21 mouse cellular contexts compared by ENCODE assay signal in genomic region chr5:131919983-131920777, GRCm38 (mm10).
DNase-seq lines count a peak whose midpoint lies in the region; ATAC-seq and TF ChIP-seq lines count a peak whose summit lies in the region.
"Had no signal": no experiment of that assay in that cellular context is flagged by ENCODE, and none has a peak within 500 bp of the region (broad histone marks: within the 10 kb centered on the region; RNA-seq: fewer than 3 reads in every experiment).

No protein-coding gene starts in this region.

- peak; percentile 66 for ATAC-seq in hindbrain, embryonic 14.5 days (ENCODE audit: low FRiP score)
- no peak for ATAC-seq in midbrain, postnatal 0 days (ENCODE audit: low FRiP score)
- ATAC-seq in intestine, postnatal 0 days: no peak
- ATAC-seq: liver, postnatal 0 days had no signal

- H3K27ac ChIP-seq in hindbrain, embryonic 14.5 days: peak overlapping the region; percentile 40; the same call in 1 of the 2 replicates
- H3K27ac ChIP-seq in midbrain, postnatal 0 days (ENCODE audit: low read depth, low read length): no peak overlapping the region
- H3K27ac ChIP-seq in intestine, postnatal 0 days (ENCODE audit: low read depth, low read length): no peak overlapping the region
- H3K27ac ChIP-seq: embryonic facial prominence, embryonic 15.5 days; heart, embryonic 13.5 days; limb, embryonic 15.5 days had no signal

- no peaks in the 10 kb centered on the region for H3K27me3 ChIP-seq in hindbrain, embryonic 14.5 days (ENCODE audit: control insufficient read depth, insufficient read depth, low read length)
- H3K27me3 ChIP-seq in midbrain, postnatal 0 days (ENCODE audit: insufficient read depth, low read length): no peaks in the 10 kb centered on the region
- H3K27me3 ChIP-seq in intestine, postnatal 0 days (replicated peaks; ENCODE audit: control insufficient read depth, insufficient read depth, low read length): no peaks in the 10 kb centered on the region
- H3K27me3 ChIP-seq: embryonic facial prominence, embryonic 15.5 days; heart, embryonic 13.5 days; limb, embryonic 15.5 days had no signal

- DNase-seq in heart, adult 11 months: peak; percentile 46
- DNase-seq in heart, adult 9 months (ENCODE audit: low spot score in 2 of 2): no peak
- peak; percentile 57 for DNase-seq in brain, embryonic 14.5 days (ENCODE audit: low read depth)
- DNase-seq in hindbrain, embryonic 14.5 days (ENCODE audit: low spot score): peak; percentile 71
- DNase-seq in midbrain, postnatal 0 days (ENCODE audit: low spot score): peak; percentile 20
- no peak for DNase-seq in left cerebral cortex, postnatal 10 days (ENCODE audit: extremely low spot score in 1 of 2, low spot score in 2 of 2)
- no peak for DNase-seq in left cerebral cortex, postnatal 36 days (ENCODE audit: low spot score in 2 of 2)
- DNase-seq: adrenal gland, adult 8-10 months; B cell, adult 2 months; cerebellum, adult 18-20 months; gastrocnemius, postnatal 36 days; kidney, adult 18-20 months; kidney, postnatal 10 days; liver, postnatal 0 days; lung, postnatal 36 days; spleen, adult 18-20 months; thymus, adult 18-20 months had no signal

- H3K9ac ChIP-seq in hindbrain, embryonic 14.5 days: peak overlapping the region; percentile 6; the same call in 1 of the 2 replicates
- no peak overlapping the region for H3K9ac ChIP-seq in midbrain, postnatal 0 days (replicated peaks; ENCODE audit: low read length, poor library complexity, severe bottlenecking)
- no peak overlapping the region for H3K9ac ChIP-seq in intestine, postnatal 0 days (ENCODE audit: low read depth, low read length)
- H3K9ac ChIP-seq: embryonic facial prominence, embryonic 15.5 days; heart, embryonic 13.5 days; limb, embryonic 15.5 days; liver, postnatal 0 days had no signal

- H3K36me3 ChIP-seq in hindbrain, embryonic 14.5 days (replicated peaks; ENCODE audit: control insufficient read depth, insufficient read depth): no peaks in the 10 kb centered on the region
- no peaks in the 10 kb centered on the region for H3K36me3 ChIP-seq in midbrain, postnatal 0 days (ENCODE audit: insufficient read depth, low read length)
- H3K36me3 ChIP-seq in intestine, postnatal 0 days (ENCODE audit: control insufficient read depth, insufficient read depth): no peaks in the 10 kb centered on the region
- H3K36me3 ChIP-seq: embryonic facial prominence, embryonic 15.5 days; heart, embryonic 13.5 days; limb, embryonic 15.5 days had no signal

- H3K4me3 ChIP-seq in hindbrain, embryonic 14.5 days (replicated peaks; ENCODE audit: low read length): no peak overlapping the region
- no peak overlapping the region for H3K4me3 ChIP-seq in midbrain, postnatal 0 days (ENCODE audit: low read depth, low read length)
- H3K4me3 ChIP-seq in intestine, postnatal 0 days (ENCODE audit: low read depth, low read length): no peak overlapping the region
- H3K4me3 ChIP-seq: embryonic facial prominence, embryonic 15.5 days; heart, embryonic 13.5 days; limb, embryonic 15.5 days had no signal

- no peak overlapping the region for H3K4me2 ChIP-seq in hindbrain, embryonic 14.5 days (replicated peaks)
- no peak overlapping the region for H3K4me2 ChIP-seq in midbrain, postnatal 0 days (ENCODE audit: low read depth, low read length, poor library complexity, severe bottlenecking)
- H3K4me2 ChIP-seq in intestine, postnatal 0 days (replicated peaks; ENCODE audit: low read depth): no peak overlapping the region
- H3K4me2 ChIP-seq: embryonic facial prominence, embryonic 15.5 days; heart, embryonic 13.5 days; limb, embryonic 15.5 days had no signal

- intact Hi-C loops in left cerebral cortex, postnatal 10 days (cut with DNase I): no loop called here
- intact Hi-C loops in left cerebral cortex, postnatal 36 days (cut with DNase I): no loop called here

- peaks cover 44% of the 10 kb centered on the region for H3K4me1 ChIP-seq in hindbrain, embryonic 14.5 days (replicated peaks; ENCODE audit: control insufficient read depth, insufficient read depth, low read length)
- peaks cover 11% of the 10 kb centered on the region for H3K4me1 ChIP-seq in midbrain, postnatal 0 days (ENCODE audit: insufficient read depth, low read length)
- H3K4me1 ChIP-seq in intestine, postnatal 0 days (replicated peaks; ENCODE audit: control insufficient read depth, insufficient read depth, low read length): no peaks in the 10 kb centered on the region
- H3K4me1 ChIP-seq: limb, embryonic 15.5 days had no signal

- no peaks in the 10 kb centered on the region for H3K9me3 ChIP-seq in hindbrain, embryonic 14.5 days (ENCODE audit: control insufficient read depth, low read length)
- no peaks in the 10 kb centered on the region for H3K9me3 ChIP-seq in midbrain, postnatal 0 days (ENCODE audit: low read length)
- no peaks in the 10 kb centered on the region for H3K9me3 ChIP-seq in intestine, postnatal 0 days (ENCODE audit: control insufficient read depth)
- H3K9me3 ChIP-seq: embryonic facial prominence, embryonic 15.5 days; heart, embryonic 13.5 days; limb, embryonic 15.5 days had no signal

- WGBS in hindbrain, embryonic 14.5 days: 30% methylated on average over 12 of the region's 12 CpGs
- WGBS in midbrain, postnatal 0 days: 50% methylated on average over 12 of the region's 12 CpGs
- WGBS in intestine, postnatal 0 days: 78% methylated on average over 12 of the region's 12 CpGs

- no peak for TF ChIP-seq CTCF in brain, embryonic 14.5 days (IDR thresholded peaks at IDR 0.05; ENCODE audit: borderline replicate concordance, extremely low read depth, insufficient read depth, insufficient read length)
- no peak for TF ChIP-seq CTCF in midbrain, postnatal 0 days (IDR thresholded peaks at IDR 0.05)
- no peak for TF ChIP-seq CTCF in intestine, postnatal 0 days (IDR thresholded peaks at IDR 0.05; ENCODE audit: low read depth)

- TF ChIP-seq POLR2A in brain, embryonic 14.5 days (IDR thresholded peaks at IDR 0.05; ENCODE audit: borderline replicate concordance, extremely low read depth, insufficient read depth, insufficient read length, poor library complexity, severe bottlenecking): no peak

Comparison
In these comparisons a context has a peak if more than half of its experiments do, and no peak if none do; other contexts are left out.
1. DNase-seq: peak in heart, adult 11 months (single experiment), brain, embryonic 14.5 days (single experiment), hindbrain, embryonic 14.5 days (single experiment) and midbrain, postnatal 0 days (single experiment); none in heart, adult 9 months (0 of 2), left cerebral cortex, postnatal 10 days (0 of 2) and left cerebral cortex, postnatal 36 days (0 of 2).